Mouse (Mus musculus): ENCODE measurements around the gene Fscn3. TPM values are rescaled to one million over a fixed set of nuclear protein-coding genes. Genes with fewer than 3 reads are reported as not detected.

Gene Fscn3
- total RNA-seq, 2 experiments from 2014 or later, result not detected

GRCm38 (mm10) chr6:28479865-28480751, 52.5 kb downstream of the Fscn3 start:
- H3K27ac ChIP-seq, result peak overlapping the region; percentile 87
- peak overlapping the region; percentile 81 for H3K4me3 ChIP-seq
- no peak; the same call in none of the 2 replicates for TF ChIP-seq CTCF (conservative IDR thresholded peaks at IDR 0.05)
- DNase-seq (ENCODE audit: low spot score in 2 of 2), result peak; percentile 97 to 100

- TF ChIP-seq CTCF (conservative IDR thresholded peaks at IDR 0.05), result no peak
- Histone ChIP-seq H3K27ac (peak overlapping the region; percentile 87), H3K4me3 (peak overlapping the region; percentile 81)
- no peak for DNase-seq (ENCODE audit: low spot score in 2 of 2)
Measured at GRCm38 (mm10) chr6:28480752-28481492, 53.3 kb downstream of the Fscn3 start.

DNA sequence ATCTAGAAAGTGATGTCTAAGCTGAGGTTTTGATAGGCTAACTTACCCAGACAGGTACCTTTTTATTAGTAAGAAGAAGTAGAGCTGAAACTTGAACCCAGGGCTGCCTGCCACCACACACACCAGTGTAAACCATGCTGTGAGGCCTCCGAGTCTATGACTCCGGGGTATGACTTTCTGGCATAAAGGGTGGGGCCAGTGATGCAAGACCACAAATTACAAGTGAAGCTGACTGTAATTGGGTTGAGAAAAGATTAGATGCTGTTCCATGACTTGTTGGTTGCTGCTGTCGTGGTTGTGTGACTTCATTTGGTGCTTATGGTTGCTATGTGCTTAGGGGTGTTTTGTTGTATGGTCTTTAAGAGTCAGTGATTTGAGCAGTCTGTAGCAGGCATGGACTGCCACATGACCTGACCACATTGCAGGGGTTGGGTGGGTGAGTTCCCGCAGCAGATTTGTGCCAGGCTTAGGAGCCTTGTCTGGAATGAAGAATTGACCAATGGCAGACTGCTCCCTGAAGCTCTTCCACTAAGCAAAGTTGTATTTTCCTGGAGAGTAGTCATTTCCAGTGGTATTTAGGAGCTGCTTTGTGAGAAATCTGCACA, 55.2 kb downstream of the Fscn3 start:
- Histone ChIP-seq H3K4me3 (no peak overlapping the region), H3K27ac (no peak overlapping the region)
- no peak for TF ChIP-seq CTCF (conservative IDR thresholded peaks at IDR 0.05)
- no peak for DNase-seq (ENCODE audit: low spot score in 2 of 2)

- no peak for DNase-seq (ENCODE audit: low spot score in 2 of 2)
- H3K4me3 ChIP-seq, result no peak overlapping the region
- no peak for TF ChIP-seq CTCF (conservative IDR thresholded peaks at IDR 0.05)
- H3K27ac ChIP-seq, result peak overlapping the region; percentile 68; the same call in 1 of the 2 replicates
Measured at GRCm38 (mm10) chr6:28486008-28486407, 58.4 kb downstream of the Fscn3 start.

GRCm38 (mm10) chr6:28486471-28486870, 58.9 kb downstream of the Fscn3 start:
- Histone ChIP-seq H3K27ac (peak overlapping the region; percentile 68; the same call in 1 of the 2 replicates), H3K4me3 (no peak overlapping the region)
- DNase-seq (ENCODE audit: low spot score in 2 of 2), result peak; percentile 23 to 68
- TF ChIP-seq CTCF (conservative IDR thresholded peaks at IDR 0.05), result no peak

DNA sequence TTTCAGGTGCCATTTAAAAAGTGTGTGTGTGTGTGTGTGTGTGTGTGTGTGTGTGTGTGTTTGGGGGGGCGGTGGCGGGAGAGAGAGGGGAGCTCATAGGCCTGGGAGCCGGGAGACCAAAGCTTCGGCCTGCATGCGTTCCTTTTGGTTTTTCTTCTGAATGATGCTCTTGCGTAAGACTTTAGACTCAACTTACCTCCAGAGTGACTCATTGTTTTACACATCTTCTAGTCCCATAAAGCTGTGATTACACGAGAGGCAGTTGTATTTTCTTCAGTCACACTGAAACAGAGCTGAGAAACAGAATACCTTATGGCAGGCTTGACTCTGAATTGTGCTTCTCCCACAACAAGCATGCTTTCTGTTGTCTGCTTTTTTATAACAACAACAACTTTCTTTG, 59.3 kb downstream of the Fscn3 start:
- no peak overlapping the region for H3K4me3 ChIP-seq
- TF ChIP-seq CTCF (conservative IDR thresholded peaks at IDR 0.05), result no peak
- peak overlapping the region; percentile 29; the same call in 1 of the 2 replicates for H3K27ac ChIP-seq
- no peak for DNase-seq (ENCODE audit: low spot score in 2 of 2)

Other genes starting within 250 kb of the Fscn3 start
- gene Zfp800, start 29.8 kb upstream of the Fscn3 start, total RNA-seq (2021), result 10 to 100 TPM; 20.7 to 25.7 TPM
- gene Arf5, start 4.2 kb upstream of the Fscn3 start, total RNA-seq (2021), result 100 to 1,000 TPM; 285 to 294 TPM
- 10 to 100 TPM; 17.9 to 23.0 TPM for gene Gcc1, start 601 bp downstream of the Fscn3 start, total RNA-seq (2021)
- not detected for gene Pax4, start 21.6 kb downstream of the Fscn3 start, total RNA-seq (2021)
- gene Snd1, start 47.4 kb downstream of the Fscn3 start, total RNA-seq (2021), result 100 to 1,000 TPM; 110 to 112 TPM